Mouse (Mus musculus): ENCODE measurements around the gene Shroom3. TPM values are rescaled to one million over a fixed set of nuclear protein-coding genes. Genes with fewer than 3 reads are reported as not detected.
A peak's percentile ranks its signal among the peaks of the same experiment; 100 is the strongest.

Shroom3 gene
- polyA plus RNA-seq, 1 experiment from 2014 or later: 6.2 TPM

DNA sequence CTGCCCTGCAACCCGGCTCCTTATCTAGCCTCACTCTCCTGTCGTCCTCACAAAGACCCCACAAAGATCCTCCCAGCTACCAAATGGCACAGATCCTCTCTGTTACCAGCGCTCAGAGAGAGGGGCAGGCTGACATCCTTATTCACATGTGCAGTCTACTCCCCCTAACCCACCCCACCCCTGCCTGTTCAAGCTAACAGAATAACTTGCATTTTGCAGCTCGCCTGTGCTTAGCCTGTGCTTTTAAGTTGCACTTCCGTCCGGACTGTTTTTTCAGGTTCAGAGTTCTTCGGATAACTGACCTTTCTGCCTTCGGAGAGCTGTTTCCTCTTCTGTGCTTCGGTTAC is 7.7 kb upstream of the Shroom3 start:
- Histone ChIP-seq H3K27me3 (ENCODE audit: control insufficient read depth, insufficient read depth, low read length) (no peaks in the 10 kb centered on the region; the same call in 1 of the 2 replicates), H3K4me3 (ENCODE audit: low read depth, low read length) (peak overlapping the region; percentile 40), H3K4me1 (ENCODE audit: control insufficient read depth, insufficient read depth, low read length) (peaks cover 9% of the 10 kb centered on the region), H3K9ac (ENCODE audit: low read length) (peak overlapping the region; percentile 14), H3K27ac (ENCODE audit: low read depth, low read length) (no peak overlapping the region), H3K9me3 (ENCODE audit: control insufficient read depth, low read length) (no peaks in the 10 kb centered on the region), H3K36me3 (ENCODE audit: control insufficient read depth, insufficient read depth, low read length) (no peaks in the 10 kb centered on the region), H3K4me2 (peak overlapping the region; percentile 67)
- no peak for ATAC-seq (ENCODE audit: low FRiP score)
- 0% methylated on average over 9 of the region's 9 CpGs for WGBS
- no peak for DNase-seq (ENCODE audit: low spot score, missing footprints)

DNA sequence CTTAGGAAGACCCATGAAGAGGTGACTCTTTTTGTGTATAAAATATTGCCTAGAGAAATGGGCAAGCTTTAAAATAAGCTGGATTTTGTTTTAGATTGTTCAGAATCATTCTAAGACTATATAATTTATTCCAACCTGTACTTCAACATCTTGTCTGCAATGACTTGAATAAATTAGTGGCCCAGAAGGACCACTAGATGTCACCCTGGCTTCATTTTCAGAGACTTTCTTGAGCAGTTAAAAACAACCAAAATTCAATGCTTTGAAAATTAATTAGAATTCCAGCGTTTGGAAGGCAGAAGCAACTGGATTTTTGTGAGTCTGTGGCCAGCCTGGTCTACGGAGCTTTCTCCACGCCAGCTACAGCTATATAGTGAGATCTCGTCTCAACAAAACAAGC is 3.8 kb upstream of the Shroom3 start:
- 32% methylated on average over 4 of the region's 4 CpGs for WGBS
- H3K4me1 ChIP-seq (ENCODE audit: control insufficient read depth, insufficient read depth, low read length): peaks cover 16% of the 10 kb centered on the region
- no peak overlapping the region for H3K27ac ChIP-seq (ENCODE audit: low read depth, low read length)
- no peaks in the 10 kb centered on the region for H3K36me3 ChIP-seq (ENCODE audit: control insufficient read depth, insufficient read depth, low read length)
- no peaks in the 10 kb centered on the region; the same call in 1 of the 2 replicates for H3K27me3 ChIP-seq (ENCODE audit: control insufficient read depth, insufficient read depth, low read length)
- H3K9ac ChIP-seq (ENCODE audit: low read length): no peak overlapping the region
- no peak overlapping the region for H3K4me3 ChIP-seq (ENCODE audit: low read depth, low read length)
- ATAC-seq (ENCODE audit: low FRiP score) (no peak), DNase-seq (ENCODE audit: low spot score, missing footprints) (peak; percentile 93)
- H3K4me2 ChIP-seq: no peak overlapping the region
- H3K9me3 ChIP-seq (ENCODE audit: control insufficient read depth, low read length): no peaks in the 10 kb centered on the region

DNA sequence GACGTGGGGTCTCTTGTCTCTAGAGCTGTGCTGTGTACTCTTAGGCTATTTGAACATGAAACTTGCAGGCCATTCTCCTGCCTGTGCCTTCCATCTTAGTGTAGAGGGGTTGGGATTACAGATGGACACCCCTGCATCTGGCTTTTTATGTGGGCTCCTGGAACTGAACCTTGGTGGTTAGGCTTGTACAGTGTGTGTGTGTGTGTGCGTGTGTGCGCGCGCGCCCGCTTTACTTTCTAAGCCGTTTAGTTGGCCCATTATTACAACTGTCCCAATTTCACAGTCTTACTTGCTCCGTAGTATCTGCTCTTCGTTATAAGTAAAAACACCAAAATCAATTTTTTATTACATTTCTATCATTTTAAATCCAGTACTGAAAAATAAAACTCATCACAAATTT is 1.4 kb upstream of the Shroom3 start:
- Histone ChIP-seq H3K36me3 (ENCODE audit: control insufficient read depth, insufficient read depth, low read length) (no peaks in the 10 kb centered on the region), H3K27ac (ENCODE audit: low read depth, low read length) (no peak overlapping the region), H3K4me1 (ENCODE audit: control insufficient read depth, insufficient read depth, low read length) (peaks cover 7% of the 10 kb centered on the region), H3K4me2 (no peak overlapping the region), H3K4me3 (ENCODE audit: low read depth, low read length) (no peak overlapping the region), H3K9me3 (ENCODE audit: control insufficient read depth, low read length) (no peaks in the 10 kb centered on the region), H3K27me3 (ENCODE audit: control insufficient read depth, insufficient read depth, low read length) (no peaks in the 10 kb centered on the region), H3K9ac (ENCODE audit: low read length) (no peak overlapping the region)
- ATAC-seq (ENCODE audit: low FRiP score) (no peak), DNase-seq (ENCODE audit: low spot score, missing footprints) (peak; percentile 64)
- WGBS: 80% methylated on average over 10 of the region's 10 CpGs

DNA sequence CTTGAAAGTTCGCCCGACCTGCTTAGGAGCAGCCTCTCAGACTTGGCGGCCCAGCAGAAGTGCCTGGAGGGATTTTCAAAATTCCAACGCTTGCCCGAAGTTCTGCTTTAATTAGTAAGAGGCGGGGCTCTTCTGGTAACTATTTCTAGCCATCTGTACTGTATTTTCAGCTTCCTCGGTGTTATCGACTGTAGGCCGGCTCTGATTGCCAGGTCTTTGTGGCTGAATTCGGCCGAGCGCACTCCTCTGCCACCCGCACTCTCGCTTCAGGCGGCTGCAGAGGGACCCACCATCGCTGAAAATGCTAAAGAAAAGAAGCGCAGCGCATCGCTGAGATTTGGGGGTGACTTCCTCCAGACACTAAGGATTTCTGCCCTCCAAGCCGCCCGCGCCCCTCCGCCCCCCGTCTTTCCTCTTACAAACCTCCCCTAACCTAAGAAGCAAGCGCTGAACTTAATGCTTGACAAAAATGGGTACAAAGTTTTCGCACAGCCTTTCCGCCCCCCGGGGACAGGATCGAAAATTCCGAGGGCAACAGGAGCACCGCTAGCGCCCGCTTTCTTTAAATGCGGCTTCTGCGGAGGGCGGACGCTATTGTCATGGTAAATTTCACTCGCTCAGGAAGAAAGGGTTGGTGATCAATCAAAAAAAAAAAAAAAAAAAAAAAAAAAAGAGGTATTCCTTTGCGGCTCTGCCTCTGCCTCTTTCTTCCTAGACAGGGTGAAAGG is 450 bp upstream of the Shroom3 start:
- Histone ChIP-seq H3K4me1 (ENCODE audit: control insufficient read depth, insufficient read depth, low read length) (peaks cover 7% of the 10 kb centered on the region), H3K36me3 (ENCODE audit: control insufficient read depth, insufficient read depth, low read length) (no peaks in the 10 kb centered on the region), H3K27me3 (ENCODE audit: control insufficient read depth, insufficient read depth, low read length) (no peaks in the 10 kb centered on the region), H3K9ac (ENCODE audit: low read length) (peak overlapping the region; percentile 74), H3K9me3 (ENCODE audit: control insufficient read depth, low read length) (no peaks in the 10 kb centered on the region), H3K4me2 (peak overlapping the region; percentile 90), H3K4me3 (ENCODE audit: low read depth, low read length) (peak overlapping the region; percentile 52), H3K27ac (ENCODE audit: low read depth, low read length) (peak overlapping the region; percentile 79)
- DNase-seq (ENCODE audit: low spot score, missing footprints) (peak; percentile 97), ATAC-seq (ENCODE audit: low FRiP score) (peak; percentile 63)
- under 1% methylated on average over 39 of the region's 39 CpGs for WGBS

- DNase-seq (ENCODE audit: low spot score, missing footprints) (peak; percentile 93), ATAC-seq (ENCODE audit: low FRiP score) (no peak)
- WGBS: 6% methylated on average over 9 of the region's 9 CpGs
- H3K4me2 ChIP-seq: peak overlapping the region; percentile 90
- H3K27ac ChIP-seq (ENCODE audit: low read depth, low read length): no peak overlapping the region
- H3K9me3 ChIP-seq (ENCODE audit: control insufficient read depth, low read length): no peaks in the 10 kb centered on the region
- H3K9ac ChIP-seq (ENCODE audit: low read length): peak overlapping the region; percentile 74
- no peaks in the 10 kb centered on the region for H3K36me3 ChIP-seq (ENCODE audit: control insufficient read depth, insufficient read depth, low read length)
- H3K4me3 ChIP-seq (ENCODE audit: low read depth, low read length): peak overlapping the region; percentile 52
- peaks cover 7% of the 10 kb centered on the region for H3K4me1 ChIP-seq (ENCODE audit: control insufficient read depth, insufficient read depth, low read length)
- no peaks in the 10 kb centered on the region for H3K27me3 ChIP-seq (ENCODE audit: control insufficient read depth, insufficient read depth, low read length)
Observed at GRCm38 (mm10) chr5:92683871-92684475, 738 bp downstream of the Shroom3 start.

- H3K27me3 ChIP-seq (ENCODE audit: control insufficient read depth, insufficient read depth, low read length): no peaks in the 10 kb centered on the region
- no peak overlapping the region for H3K9ac ChIP-seq (ENCODE audit: low read length)
- H3K4me1 ChIP-seq (ENCODE audit: control insufficient read depth, insufficient read depth, low read length): peaks cover 7% of the 10 kb centered on the region
- H3K27ac ChIP-seq (ENCODE audit: low read depth, low read length): no peak overlapping the region
- no peaks in the 10 kb centered on the region for H3K36me3 ChIP-seq (ENCODE audit: control insufficient read depth, insufficient read depth, low read length)
- H3K4me3 ChIP-seq (ENCODE audit: low read depth, low read length): no peak overlapping the region
- ATAC-seq (ENCODE audit: low FRiP score): no peak
- WGBS: 87% methylated on average over 16 of the region's 16 CpGs
- peak; percentile 86 for DNase-seq (ENCODE audit: low spot score, missing footprints)
- H3K4me2 ChIP-seq: no peak overlapping the region; the same call in 1 of the 2 replicates
- no peaks in the 10 kb centered on the region for H3K9me3 ChIP-seq (ENCODE audit: control insufficient read depth, low read length)
Observed at GRCm38 (mm10) chr5:92684715-92685460, 1.7 kb downstream of the Shroom3 start.

- ATAC-seq (ENCODE audit: low FRiP score): no peak
- H3K27ac ChIP-seq (ENCODE audit: low read depth, low read length): no peak overlapping the region
- DNase-seq (ENCODE audit: low spot score, missing footprints): no peak
- H3K9ac ChIP-seq (ENCODE audit: low read length): no peak overlapping the region
- H3K4me2 ChIP-seq: no peak overlapping the region
- WGBS: 88% methylated on average over 5 of the region's 5 CpGs
- H3K36me3 ChIP-seq (ENCODE audit: control insufficient read depth, insufficient read depth, low read length): no peaks in the 10 kb centered on the region
- no peaks in the 10 kb centered on the region for H3K27me3 ChIP-seq (ENCODE audit: control insufficient read depth, insufficient read depth, low read length)
- H3K4me1 ChIP-seq (ENCODE audit: control insufficient read depth, insufficient read depth, low read length): no peaks in the 10 kb centered on the region
- H3K4me3 ChIP-seq (ENCODE audit: low read depth, low read length): no peak overlapping the region
- no peaks in the 10 kb centered on the region for H3K9me3 ChIP-seq (ENCODE audit: control insufficient read depth, low read length)
Observed at GRCm38 (mm10) chr5:92688124-92688523, 4.9 kb downstream of the Shroom3 start.

- DNase-seq (ENCODE audit: low spot score, missing footprints) (no peak), ATAC-seq (ENCODE audit: low FRiP score) (no peak)
- H3K9ac ChIP-seq (ENCODE audit: low read length): no peak overlapping the region
- H3K36me3 ChIP-seq (ENCODE audit: control insufficient read depth, insufficient read depth, low read length): no peaks in the 10 kb centered on the region
- no peak overlapping the region for H3K4me2 ChIP-seq
- no peak overlapping the region for H3K27ac ChIP-seq (ENCODE audit: low read depth, low read length)
- 90% methylated on average over 9 of the region's 9 CpGs for WGBS
- no peak overlapping the region for H3K4me3 ChIP-seq (ENCODE audit: low read depth, low read length)
- no peaks in the 10 kb centered on the region for H3K4me1 ChIP-seq (ENCODE audit: control insufficient read depth, insufficient read depth, low read length)
- H3K27me3 ChIP-seq (ENCODE audit: control insufficient read depth, insufficient read depth, low read length): no peaks in the 10 kb centered on the region
- no peaks in the 10 kb centered on the region for H3K9me3 ChIP-seq (ENCODE audit: control insufficient read depth, low read length)
Observed at GRCm38 (mm10) chr5:92688569-92688968, 5.3 kb downstream of the Shroom3 start.

All from midbrain, embryonic 11.5 days (tissue).